Mouse (Mus musculus) lung, adult 2 months (tissue): ENCODE data around the gene Mmgt1.

Experiments
- CTCF ChIP-seq: fragments of 200-500 bp; IDR thresholded peaks from 2 replicates; pipeline ENCODE4 v1.5.1; 2011; ENCODE audit warnings: mild to moderate bottlenecking, low read length, control low read depth; ENCODE audit not compliant: insufficient read depth
- POLR2A ChIP-seq: fragments of 200-500 bp; IDR thresholded peaks from 2 replicates; pipeline ENCODE4 v1.6.1; 2011; ENCODE audit warnings: low read depth, mild to moderate bottlenecking, control low read depth, low read length, borderline replicate concordance; ENCODE audit errors: extremely low read depth

DNA sequence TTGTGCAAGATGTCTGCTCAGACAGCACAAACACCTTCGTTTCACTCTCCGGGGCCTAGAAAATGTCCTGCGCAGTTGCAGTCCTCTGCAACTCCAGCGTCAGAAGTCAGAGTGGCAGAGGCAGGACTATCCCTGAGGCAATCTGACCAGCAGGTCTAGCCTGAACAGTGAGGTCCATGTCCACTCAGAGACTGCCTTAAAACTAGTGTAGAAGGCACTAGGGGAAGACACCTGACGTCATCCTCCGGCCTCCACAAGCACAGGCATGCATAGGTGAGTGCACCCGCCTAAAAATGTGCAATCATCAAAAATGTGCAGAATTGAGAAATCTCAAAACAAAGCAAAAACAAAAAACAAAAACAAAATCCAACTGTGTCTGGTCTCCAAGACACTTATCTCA lies 48.4 kb downstream of the Mmgt1 start, which contains the start of gene Gm648:
- TF ChIP-seq POLR2A = no peak
- no peak for TF ChIP-seq CTCF
